Mouse (Mus musculus) neural tube, embryonic 13.5 days (tissue): ENCODE results near the gene Macf1. TPM values are rescaled to one million over a fixed set of nuclear protein-coding genes. Genes with fewer than 3 reads are reported as not detected.
A peak's percentile ranks its signal among the peaks of the same experiment; 100 is the strongest.

Experiments used
- ATAC-seq: fragments of 200-750 bp; cut with Nextera tagmentation; 2 replicates; pipeline ENCODE4 v1.8.0; 2017; ENCODE audit warnings: low read depth, mild to moderate bottlenecking, moderate TSS enrichment, moderate library complexity
- H3K27ac ChIP-seq: fragments of 300-500 bp; sonication (generic); replicated peaks from 2 replicates; pipeline ENCODE4 v1.5.1; 2015; ENCODE audit warnings: moderate library complexity, mild to moderate bottlenecking, inconsistent platforms
- H3K27me3 ChIP-seq: fragments of 300-500 bp; sonication (generic); 2 replicates; pipeline ENCODE4 v1.6.1; 2015; ENCODE audit warnings: mild to moderate bottlenecking, inconsistent platforms
- H3K36me3 ChIP-seq: fragments of 300-500 bp; sonication (generic); 2 replicates; pipeline ENCODE4 v1.6.1; 2015; ENCODE audit warnings: mild to moderate bottlenecking, inconsistent platforms
- H3K4me1 ChIP-seq: fragments of 300-500 bp; sonication (generic); replicated peaks from 2 replicates; pipeline ENCODE4 v1.6.1; 2015; ENCODE audit warnings: inconsistent platforms
- H3K4me2 ChIP-seq: fragments of 300-500 bp; sonication (generic); 2 replicates; pipeline ENCODE4 v1.6.1; 2015; ENCODE audit warnings: inconsistent platforms, mild to moderate bottlenecking, moderate library complexity
- H3K4me3 ChIP-seq: fragments of 300-500 bp; sonication (generic); 2 replicates; pipeline ENCODE4 v1.5.1; 2015; ENCODE audit warnings: mild to moderate bottlenecking, inconsistent platforms
- H3K9ac ChIP-seq: fragments of 300-500 bp; sonication (generic); 2 replicates; pipeline ENCODE4 v1.6.1; 2015; ENCODE audit warnings: moderate library complexity, mild to moderate bottlenecking, inconsistent platforms
- H3K9me3 ChIP-seq: fragments of 300-500 bp; sonication (generic); 2 replicates; pipeline ENCODE4 v1.6.1; 2016; ENCODE audit warnings: inconsistent platforms
- WGBS: fragments of 180-500 bp; shearing (Covaris S2); methylation state at CpG from one replicate; pipeline ENCODE4 v1.1.7; 2015; 5-methylcytosine and 5-hydroxymethylcytosine counted together
- polyA plus RNA-seq: library from polyadenylated mRNA; unstranded; fragments of >200 nt; fragmentation: Nextera tagmentation; extraction: Ambion mirVana; gene quantifications from 2 replicates; pipeline ENCODE4 v1.2.1, GENCODE M21; 2015

The Macf1 gene
- 57.7 and 59.3 TPM in 2 replicates for polyA plus RNA-seq

DNA sequence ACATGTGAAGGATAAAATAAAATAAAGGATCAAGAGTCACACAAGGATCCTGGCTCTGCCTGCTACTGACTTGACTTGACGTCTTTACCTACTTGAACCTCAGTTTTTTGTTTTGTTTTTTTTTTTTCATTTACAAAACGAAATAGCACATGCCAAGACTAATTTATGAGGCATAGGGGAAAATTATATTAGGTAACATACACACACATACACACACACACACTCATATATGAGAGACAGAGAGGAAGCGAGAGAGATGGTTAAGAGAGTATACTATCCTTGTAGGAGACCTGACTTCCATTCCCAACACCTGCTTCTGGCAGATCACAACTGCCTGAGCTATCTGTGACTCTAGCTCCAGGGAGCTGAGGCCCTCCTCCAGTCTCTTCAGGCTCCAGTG, at the start of gene Macf1:
Macf1 (minus strand) TSS at position 101 of the 400 bp plus-strand sequence.
- Histone ChIP-seq H3K9me3 (no peaks in the 10 kb centered on the region), H3K4me1 (peaks cover 50% of the 10 kb centered on the region), H3K27me3 (no peaks in the 10 kb centered on the region), H3K4me3 (peak within 1 kb of the TSS; percentile 83), H3K27ac (no peak within 1 kb of the TSS), H3K36me3 (peaks cover 38% of the 10 kb centered on the region), H3K9ac (peak within 1 kb of the TSS; percentile 97), H3K4me2 (peak within 1 kb of the TSS; percentile 91)
- ATAC-seq, result no peak
- 83% methylated on average over 3 of the region's 3 CpGs for WGBS

GRCm38 (mm10) chr4:123733532-123733931, 49.4 kb upstream of the Macf1 start:
- no peak overlapping the region for H3K9ac ChIP-seq
- ATAC-seq, result no peak
- WGBS, result 93% methylated on average over 9 of the region's 9 CpGs
- no peak overlapping the region for H3K4me3 ChIP-seq
- H3K4me2 ChIP-seq, result no peak overlapping the region
- peaks cover 59% of the 10 kb centered on the region for H3K36me3 ChIP-seq
- no peaks in the 10 kb centered on the region for H3K4me1 ChIP-seq
- no peaks in the 10 kb centered on the region for H3K9me3 ChIP-seq
- no peaks in the 10 kb centered on the region for H3K27me3 ChIP-seq
- no peak overlapping the region for H3K27ac ChIP-seq

GRCm38 (mm10) chr4:123732921-123733320, 48.8 kb upstream of the Macf1 start:
- no peak overlapping the region for H3K4me2 ChIP-seq
- 85% methylated on average over 2 of the region's 2 CpGs for WGBS
- H3K27me3 ChIP-seq, result no peaks in the 10 kb centered on the region
- peak; percentile 50; the same call in 1 of the 2 replicates for ATAC-seq
- H3K9me3 ChIP-seq, result no peaks in the 10 kb centered on the region
- H3K4me1 ChIP-seq, result no peaks in the 10 kb centered on the region
- H3K4me3 ChIP-seq, result no peak overlapping the region
- peaks cover 52% of the 10 kb centered on the region for H3K36me3 ChIP-seq
- no peak overlapping the region for H3K9ac ChIP-seq
- no peak overlapping the region for H3K27ac ChIP-seq

GRCm38 (mm10) chr4:123732163-123732910, 48.2 kb upstream of the Macf1 start:
- Histone ChIP-seq H3K4me1 (no peaks in the 10 kb centered on the region), H3K9ac (no peak overlapping the region), H3K36me3 (peaks cover 47% of the 10 kb centered on the region), H3K4me3 (no peak overlapping the region), H3K27ac (no peak overlapping the region), H3K27me3 (no peaks in the 10 kb centered on the region), H3K9me3 (no peaks in the 10 kb centered on the region), H3K4me2 (no peak overlapping the region)
- no peak for ATAC-seq
- WGBS, result 94% methylated on average over 4 of the region's 4 CpGs

GRCm38 (mm10) chr4:123721761-123722160, 37.6 kb upstream of the Macf1 start:
- no peaks in the 10 kb centered on the region for H3K9me3 ChIP-seq
- H3K4me2 ChIP-seq, result no peak overlapping the region
- peaks cover 13% of the 10 kb centered on the region for H3K4me1 ChIP-seq
- ATAC-seq, result no peak
- no peak overlapping the region for H3K9ac ChIP-seq
- H3K4me3 ChIP-seq, result no peak overlapping the region
- WGBS, result 93% methylated on average over 4 of the region's 4 CpGs
- no peaks in the 10 kb centered on the region for H3K36me3 ChIP-seq
- no peak overlapping the region for H3K27ac ChIP-seq
- no peaks in the 10 kb centered on the region for H3K27me3 ChIP-seq

- H3K27ac ChIP-seq, result peak overlapping the region; percentile 35; the same call in 1 of the 2 replicates
- WGBS, result 25% methylated on average over 7 of the region's 7 CpGs
- ATAC-seq, result peak; percentile 58
- peaks cover 23% of the 10 kb centered on the region for H3K36me3 ChIP-seq
- H3K4me1 ChIP-seq, result peaks cover 13% of the 10 kb centered on the region
- no peaks in the 10 kb centered on the region for H3K27me3 ChIP-seq
- H3K4me2 ChIP-seq, result peak overlapping the region; percentile 67
- H3K9me3 ChIP-seq, result no peaks in the 10 kb centered on the region
- peak overlapping the region; percentile 70 for H3K4me3 ChIP-seq
- H3K9ac ChIP-seq, result peak overlapping the region; percentile 70
These were observed 34.2 kb upstream of the Macf1 start for GRCm38 (mm10) chr4:123718434-123718780.

- H3K4me3 ChIP-seq, result peak within 1 kb of the TSS; percentile 70
- H3K4me2 ChIP-seq, result peak within 1 kb of the TSS; percentile 67
- under 1% methylated on average over 40 of the region's 40 CpGs for WGBS
- peaks cover 25% of the 10 kb centered on the region for H3K36me3 ChIP-seq
- peak; percentile 97 for ATAC-seq
- peak within 1 kb of the TSS; percentile 80 for H3K27ac ChIP-seq
- H3K9me3 ChIP-seq, result no peaks in the 10 kb centered on the region
- peak within 1 kb of the TSS; percentile 90 for H3K9ac ChIP-seq
- H3K4me1 ChIP-seq, result peaks cover 13% of the 10 kb centered on the region
- no peaks in the 10 kb centered on the region for H3K27me3 ChIP-seq
These were observed 33.6 kb upstream of the Macf1 start, which contains the start of gene Ndufs5 for GRCm38 (mm10) chr4:123717574-123718433. Gene Ndufs5, minus strand, starts transcription at chr4:123718202.

DNA sequence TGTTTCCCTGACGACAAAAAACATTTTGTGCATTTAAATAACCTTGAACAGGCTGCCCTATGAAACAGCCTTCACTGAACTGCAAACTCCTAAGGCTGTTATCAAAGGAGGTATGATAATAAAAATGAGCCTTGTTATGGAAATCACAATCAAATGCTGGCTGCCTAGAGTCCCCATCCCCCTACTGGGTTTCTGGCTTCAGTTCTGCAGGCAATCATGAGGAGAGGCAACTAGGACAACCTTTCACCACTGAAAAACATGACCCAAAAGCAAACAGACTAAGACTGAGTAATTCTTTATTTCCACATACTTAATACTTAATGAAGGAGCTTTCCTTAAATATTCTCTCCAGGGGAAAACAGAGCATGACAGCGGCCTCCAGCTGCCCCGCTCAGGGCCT, 28.3 kb upstream of the Macf1 start:
- H3K9ac ChIP-seq, result no peak overlapping the region
- no peak for ATAC-seq
- peaks cover 4% of the 10 kb centered on the region for H3K4me1 ChIP-seq
- 79% methylated on average over 3 of the region's 3 CpGs for WGBS
- no peaks in the 10 kb centered on the region for H3K9me3 ChIP-seq
- no peak overlapping the region for H3K4me3 ChIP-seq
- no peak overlapping the region for H3K27ac ChIP-seq
- no peak overlapping the region for H3K4me2 ChIP-seq
- H3K27me3 ChIP-seq, result no peaks in the 10 kb centered on the region
- peaks cover 35% of the 10 kb centered on the region for H3K36me3 ChIP-seq

GRCm38 (mm10) chr4:123707340-123707739, 23.2 kb upstream of the Macf1 start:
- Histone ChIP-seq H3K9me3 (no peaks in the 10 kb centered on the region), H3K9ac (no peak overlapping the region), H3K36me3 (peaks cover 7% of the 10 kb centered on the region), H3K4me3 (no peak overlapping the region), H3K27ac (no peak overlapping the region), H3K27me3 (no peaks in the 10 kb centered on the region), H3K4me2 (no peak overlapping the region), H3K4me1 (no peaks in the 10 kb centered on the region)
- 91% methylated on average over 5 of the region's 5 CpGs for WGBS
- ATAC-seq, result no peak

- no peaks in the 10 kb centered on the region for H3K9me3 ChIP-seq
- no peaks in the 10 kb centered on the region for H3K27me3 ChIP-seq
- H3K4me1 ChIP-seq, result no peaks in the 10 kb centered on the region
- no peaks in the 10 kb centered on the region for H3K36me3 ChIP-seq
- H3K4me3 ChIP-seq, result no peak overlapping the region
- 92% methylated on average over 2 of the region's 2 CpGs for WGBS
- H3K4me2 ChIP-seq, result no peak overlapping the region
- H3K9ac ChIP-seq, result no peak overlapping the region
- H3K27ac ChIP-seq, result no peak overlapping the region
- ATAC-seq, result no peak
These were observed 21.2 kb upstream of the Macf1 start for GRCm38 (mm10) chr4:123705340-123705739.

DNA sequence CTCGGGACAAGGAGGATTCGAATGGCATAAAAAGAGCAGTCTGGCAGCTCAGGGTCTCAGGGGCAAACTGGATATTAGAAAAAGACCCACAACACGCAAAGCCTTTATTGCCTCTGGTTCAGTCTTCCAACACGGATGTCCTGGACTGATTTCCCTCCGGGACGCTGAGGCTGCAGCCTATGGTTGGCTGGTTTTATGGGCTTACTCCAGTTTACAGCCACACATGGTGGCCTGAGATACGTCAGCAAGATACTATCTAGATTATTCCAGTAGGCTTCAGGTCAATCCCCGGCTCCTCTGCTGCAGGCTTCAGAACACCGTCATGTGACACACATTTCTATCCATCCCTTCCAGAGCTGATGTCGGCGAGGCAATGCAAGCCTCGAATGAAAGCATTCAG, 9.2 kb upstream of the Macf1 start:
- Histone ChIP-seq H3K4me1 (no peaks in the 10 kb centered on the region), H3K9ac (no peak overlapping the region), H3K27me3 (no peaks in the 10 kb centered on the region), H3K9me3 (no peaks in the 10 kb centered on the region), H3K4me2 (no peak overlapping the region), H3K4me3 (no peak overlapping the region), H3K27ac (0 out of 2 replicates have a peak overlapping the region, but pooled peaks have one; percentile 9), H3K36me3 (no peaks in the 10 kb centered on the region)
- WGBS, result 59% methylated on average over 12 of the region's 12 CpGs
- no peak for ATAC-seq

DNA sequence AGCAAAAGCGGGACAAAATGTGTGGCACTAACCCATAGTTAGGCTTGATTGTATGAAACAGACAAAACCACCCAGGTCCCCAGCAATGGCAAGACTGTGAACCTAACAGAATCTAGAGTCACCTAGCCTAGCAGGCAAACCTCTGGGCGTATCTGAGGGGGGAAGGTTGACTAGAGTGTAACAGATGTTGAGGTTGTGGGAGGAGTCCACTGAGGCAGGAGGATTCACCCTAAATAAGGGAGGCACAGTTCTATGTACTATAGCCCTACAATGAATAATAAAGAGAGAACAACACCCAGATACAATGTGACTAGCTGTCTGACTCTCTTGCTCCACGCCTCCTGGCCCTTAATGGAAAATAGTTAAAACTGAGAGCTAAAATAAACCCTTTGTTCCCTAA, 7.9 kb upstream of the Macf1 start:
- 80% methylated on average over 3 of the region's 3 CpGs for WGBS
- ATAC-seq, result no peak
- Histone ChIP-seq H3K9ac (no peak overlapping the region), H3K36me3 (no peaks in the 10 kb centered on the region), H3K27me3 (no peaks in the 10 kb centered on the region), H3K27ac (no peak overlapping the region), H3K9me3 (no peaks in the 10 kb centered on the region), H3K4me1 (peaks cover 4% of the 10 kb centered on the region), H3K4me2 (no peak overlapping the region), H3K4me3 (no peak overlapping the region)
